ENCODE assay signal across 8 mouse cellular contexts in genomic region chr7:4623544-4624189, GRCm38 (mm10). TPM values are rescaled to one million over a fixed set of nuclear protein-coding genes. Genes with fewer than 3 reads are reported as not detected.
DNase-seq lines count a peak whose midpoint lies in the region; ATAC-seq lines count a peak whose summit lies in the region.

No protein-coding gene starts in this region.

- peak; percentile 42 for DNase-seq in cerebellum, adult 11-12 months
- DNase-seq in CD4-positive helper T cell, adult 2 months (ENCODE audit: low read depth, low spot score): peak; percentile 77
- DNase-seq in c-Kit-positive CD71-positive TER-119-negative erythroid progenitor cells, embryonic 14.5 days (ENCODE audit: low read depth): peak; percentile 65
- DNase-seq in kidney, postnatal 14 days: peak; percentile 60
- DNase-seq in mesoderm, embryonic 11.5 days (ENCODE audit: low read depth, low spot score): peak; percentile 37
- DNase-seq in splenic B cell, adult 2 months (ENCODE audit: low read depth, low spot score): peak; percentile 82

- no peak overlapping the region for H3K4me2 ChIP-seq in forebrain, embryonic 16.5 days (ENCODE audit: low read length)

- H3K9me3 ChIP-seq in forebrain, embryonic 16.5 days (ENCODE audit: control insufficient read depth, low read length): no peaks in the 10 kb centered on the region

- H3K36me3 ChIP-seq in forebrain, embryonic 16.5 days (ENCODE audit: control insufficient read depth, insufficient read depth): peaks cover 6% of the 10 kb centered on the region
- no peaks in the 10 kb centered on the region for H3K36me3 ChIP-seq in splenic B cell, adult 2 months (ENCODE audit: control insufficient read depth, insufficient read depth, low read length, poor library complexity, severe bottlenecking)

- no peaks in the 10 kb centered on the region for H3K4me1 ChIP-seq in forebrain, embryonic 16.5 days (replicated peaks; ENCODE audit: control insufficient read depth, insufficient read depth, low read length)

- no peak for ATAC-seq in cerebellum, adult (ENCODE audit: insufficient number of reproducible peaks, low FRiP score, low TSS enrichment)
- peak; percentile 68 for ATAC-seq in forebrain, embryonic 16.5 days

- no peaks in the 10 kb centered on the region for H3K27me3 ChIP-seq in forebrain, embryonic 16.5 days (replicated peaks; ENCODE audit: control insufficient read depth, insufficient read depth, low read length)
- no peaks in the 10 kb centered on the region for H3K27me3 ChIP-seq in splenic B cell, adult 2 months (ENCODE audit: control insufficient read depth, insufficient read depth, low read length, poor library complexity, severe bottlenecking)

- no peak overlapping the region for H3K27ac ChIP-seq in forebrain, embryonic 16.5 days (ENCODE audit: low read length)

- H3K4me3 ChIP-seq in forebrain, embryonic 16.5 days (replicated peaks; ENCODE audit: low read length): no peak overlapping the region

- no peak overlapping the region for H3K9ac ChIP-seq in forebrain, embryonic 16.5 days (replicated peaks; ENCODE audit: low read depth, low read length)

- WGBS in forebrain, embryonic 16.5 days: 19% methylated on average over 4 of the region's 4 CpGs

RNA-seq across cellular contexts. Expression of gene Tmem86b, which starts 7.6 kb away (rescaled TPM):
- 2.0 and 2.9 TPM in 2 replicates for polyA plus RNA-seq in forebrain, embryonic 16.5 days (2015; fragmentation: Nextera tagmentation; extraction: Ambion mirVana)

RNA-seq across cellular contexts. Expression of gene Ptprh, which starts 19.8 kb away (rescaled TPM):
- polyA plus RNA-seq in forebrain, embryonic 16.5 days (2015; fragmentation: Nextera tagmentation; extraction: Ambion mirVana): 0.63 and 0.70 TPM in 2 replicates

RNA-seq across cellular contexts. Expression of gene Ppp6r1, which starts 35.2 kb away (rescaled TPM):
- polyA plus RNA-seq in forebrain, embryonic 16.5 days (2015; fragmentation: Nextera tagmentation; extraction: Ambion mirVana): 7.6 and 7.8 TPM in 2 replicates
